Mouse (Mus musculus): ENCODE results near the gene Tpbpb. TPM values are rescaled to one million over a fixed set of nuclear protein-coding genes. Genes with fewer than 3 reads are reported as not detected.
"Not testable (repeated sequence)": the region's sequence is repeated elsewhere in the genome, so short reads cannot be mapped to it uniquely, and the experiment has no call there.

The Tpbpb gene
- not detected in 2 replicates for polyA plus RNA-seq (2012; rRNA removed)

- not testable (repeated sequence) for H3K36me3 ChIP-seq (ENCODE audit: control insufficient read depth, insufficient read depth, low read length)
- WGBS, result 86% methylated on average over 2 of the region's 2 CpGs
Observed at GRCm38 (mm10) chr13:60904780-60905179, at the start of gene Tpbpb. Tpbpb (minus strand) TSS chr13:60904880.

GRCm38 (mm10) chr13:60941884-60942283, 37.2 kb upstream of the Tpbpb start, which contains the start of gene Tpbpa:
Tpbpa (minus strand) TSS chr13:60941984.
- not testable (repeated sequence) for H3K27ac ChIP-seq (ENCODE audit: insufficient read depth, low read depth, low read length); H3K27me3 ChIP-seq (replicated peaks; ENCODE audit: control insufficient read depth, insufficient read depth, low read length); H3K36me3 ChIP-seq (ENCODE audit: control insufficient read depth, insufficient read depth, low read length); H3K4me3 ChIP-seq (ENCODE audit: insufficient read depth, low read depth, low read length); H3K4me1 ChIP-seq (ENCODE audit: control insufficient read depth, insufficient read depth, low read length); DNase-seq
- 83% methylated on average over 3 of the region's 3 CpGs for WGBS

More at GRCm38 (mm10) chr13:60904780-60905179, at the start of gene Tpbpb:
- not testable (repeated sequence) for DNase-seq; H3K4me1 ChIP-seq (ENCODE audit: control insufficient read depth, insufficient read depth, low read length); H3K4me3 ChIP-seq (ENCODE audit: insufficient read depth, low read depth, low read length); H3K27me3 ChIP-seq (replicated peaks; ENCODE audit: control insufficient read depth, insufficient read depth, low read length); H3K27ac ChIP-seq (ENCODE audit: insufficient read depth, low read depth, low read length)

GRCm38 (mm10) chr13:60936500-60936901, 31.8 kb upstream of the Tpbpb start, which contains the start of the genes Gm49391 and Ctla2a:
Gm49391 (minus strand) TSS chr13:60936571.
Ctla2a (minus strand) TSS chr13:60936625.
- TF ChIP-seq POLR2A (IDR thresholded peaks at IDR 0.05; ENCODE audit: low read depth, low read length) (no peak), CTCF (conservative IDR thresholded peaks at IDR 0.05; ENCODE audit: insufficient read depth, insufficient read length, low read depth, low read length) (no peak)
- Histone ChIP-seq H3K27me3 (replicated peaks; ENCODE audit: control insufficient read depth, insufficient read depth, low read length) (no peaks in the 10 kb centered on the region), H3K27ac (ENCODE audit: insufficient read depth, low read depth, low read length) (0 out of 2 replicates have a peak within 1 kb of the TSS, but pooled peaks have one; percentile 20), H3K4me1 (ENCODE audit: control insufficient read depth, insufficient read depth, low read length) (no peaks in the 10 kb centered on the region), H3K4me3 (ENCODE audit: insufficient read depth, low read depth, low read length) (no peak within 1 kb of the TSS), H3K36me3 (ENCODE audit: control insufficient read depth, insufficient read depth, low read length) (no peaks in the 10 kb centered on the region)
- 59% methylated on average over 5 of the region's 5 CpGs for WGBS
- DNase-seq, result peak; percentile 86

GRCm38 (mm10) chr13:60935490-60935889, 30.8 kb upstream of the Tpbpb start, which contains the start of gene Gm49393:
Gm49393 (minus strand) TSS chr13:60935590.
- not testable (repeated sequence) for H3K27ac ChIP-seq (ENCODE audit: insufficient read depth, low read depth, low read length); H3K4me1 ChIP-seq (ENCODE audit: control insufficient read depth, insufficient read depth, low read length); H3K27me3 ChIP-seq (replicated peaks; ENCODE audit: control insufficient read depth, insufficient read depth, low read length); H3K36me3 ChIP-seq (ENCODE audit: control insufficient read depth, insufficient read depth, low read length); DNase-seq; H3K4me3 ChIP-seq (ENCODE audit: insufficient read depth, low read depth, low read length)
- 74% methylated on average over 2 of the region's 2 CpGs for WGBS

- Histone ChIP-seq H3K36me3 (ENCODE audit: control insufficient read depth, insufficient read depth, low read length) (no peaks in the 10 kb centered on the region), H3K27ac (ENCODE audit: insufficient read depth, low read depth, low read length) (peak within 1 kb of the TSS; percentile 70), H3K4me1 (ENCODE audit: control insufficient read depth, insufficient read depth, low read length) (no peaks in the 10 kb centered on the region), H3K4me3 (ENCODE audit: insufficient read depth, low read depth, low read length) (no peak within 1 kb of the TSS), H3K27me3 (replicated peaks; ENCODE audit: control insufficient read depth, insufficient read depth, low read length) (no peaks in the 10 kb centered on the region)
- 56% methylated on average over 3 of the region's 3 CpGs for WGBS
- TF ChIP-seq CTCF (conservative IDR thresholded peaks at IDR 0.05; ENCODE audit: insufficient read depth, insufficient read length, low read depth, low read length) (no peak), POLR2A (IDR thresholded peaks at IDR 0.05; ENCODE audit: low read depth, low read length) (no peak)
- DNase-seq, result peak; percentile 84
Observed at GRCm38 (mm10) chr13:60897328-60897727, 7.4 kb downstream of the Tpbpb start, which contains the start of gene Ctla2b. Ctla2b (minus strand) TSS chr13:60897447.

GRCm38 (mm10) chr13:60896794-60897193, 7.9 kb downstream of the Tpbpb start, which contains the start of gene Gm49392:
Gm49392 (minus strand) TSS chr13:60896894.
- not testable (repeated sequence) for H3K4me3 ChIP-seq (ENCODE audit: insufficient read depth, low read depth, low read length)
- H3K27ac ChIP-seq (ENCODE audit: insufficient read depth, low read depth, low read length), result peak within 1 kb of the TSS; percentile 70

GRCm38 (mm10) chr13:60895406-60896160, 9.1 kb downstream of the Tpbpb start:
- Histone ChIP-seq H3K27ac (ENCODE audit: insufficient read depth, low read depth, low read length) (no peak overlapping the region), H3K4me3 (ENCODE audit: insufficient read depth, low read depth, low read length) (no peak overlapping the region), H3K4me1 (ENCODE audit: control insufficient read depth, insufficient read depth, low read length) (no peaks in the 10 kb centered on the region), H3K36me3 (ENCODE audit: control insufficient read depth, insufficient read depth, low read length) (no peaks in the 10 kb centered on the region), H3K27me3 (replicated peaks; ENCODE audit: control insufficient read depth, insufficient read depth, low read length) (no peaks in the 10 kb centered on the region)
- no peak for DNase-seq
- TF ChIP-seq CTCF (conservative IDR thresholded peaks at IDR 0.05; ENCODE audit: insufficient read depth, insufficient read length, low read depth, low read length) (no peak), POLR2A (IDR thresholded peaks at IDR 0.05; ENCODE audit: low read depth, low read length) (no peak)

More at GRCm38 (mm10) chr13:60896794-60897193, 7.9 kb downstream of the Tpbpb start, which contains the start of gene Gm49392:
- 89% methylated on average over 8 of the region's 8 CpGs for WGBS
- not testable (repeated sequence) for DNase-seq; H3K4me1 ChIP-seq (ENCODE audit: control insufficient read depth, insufficient read depth, low read length); H3K36me3 ChIP-seq (ENCODE audit: control insufficient read depth, insufficient read depth, low read length); H3K27me3 ChIP-seq (replicated peaks; ENCODE audit: control insufficient read depth, insufficient read depth, low read length)

Data from kidney, adult 2 months (tissue).